10 mouse cellular contexts compared by ENCODE assay signal in genomic region chr12:102651401-102651800, GRCm38 (mm10). TPM values are rescaled to one million over a fixed set of nuclear protein-coding genes. Genes with fewer than 3 reads are reported as not detected.
DNase-seq lines count a peak whose midpoint lies in the region; ATAC-seq lines count a peak whose summit lies in the region.
"Had no signal": no experiment of that assay in that cellular context is flagged by ENCODE, and none has a peak within 500 bp of the region (broad histone marks: within the 10 kb centered on the region; RNA-seq: fewer than 3 reads in every experiment).

No protein-coding gene starts in this region.

- H3K4me1 ChIP-seq in forebrain, embryonic 15.5 days = peaks cover 34% of the 10 kb centered on the region
- H3K4me1 ChIP-seq in forebrain, embryonic 16.5 days (replicated peaks; ENCODE audit: control insufficient read depth, insufficient read depth, low read length) = peaks cover 22% of the 10 kb centered on the region

- no peak overlapping the region for H3K9ac ChIP-seq in forebrain, embryonic 15.5 days (replicated peaks)
- no peak overlapping the region for H3K9ac ChIP-seq in forebrain, embryonic 16.5 days (replicated peaks; ENCODE audit: low read depth, low read length)
- H3K9ac ChIP-seq: limb, embryonic 13.5 days had no signal

- H3K9me3 ChIP-seq in forebrain, embryonic 15.5 days = no peaks in the 10 kb centered on the region
- no peaks in the 10 kb centered on the region for H3K9me3 ChIP-seq in forebrain, embryonic 16.5 days (ENCODE audit: control insufficient read depth, low read length)
- H3K9me3 ChIP-seq: limb, embryonic 13.5 days had no signal

- no peak overlapping the region for H3K4me3 ChIP-seq in forebrain, embryonic 15.5 days
- no peak overlapping the region for H3K4me3 ChIP-seq in forebrain, embryonic 16.5 days (replicated peaks; ENCODE audit: low read length)
- H3K4me3 ChIP-seq: limb, embryonic 13.5 days had no signal

- peak; percentile 40 for DNase-seq in kidney, adult 9 months
- DNase-seq in kidney, postnatal 4 days = no peak
- peak; percentile 61 for DNase-seq in CD4-positive helper T cell, adult 2 months (ENCODE audit: low read depth, low spot score)
- no peak for DNase-seq in frontal cortex, postnatal 14 days (ENCODE audit: low spot score in 2 of 2)
- no peak for DNase-seq in right cerebral cortex, postnatal 25 days
- DNase-seq: gastrocnemius, postnatal 36 days had no signal

- H3K36me3 ChIP-seq in forebrain, embryonic 15.5 days = no peaks in the 10 kb centered on the region
- H3K36me3 ChIP-seq in forebrain, embryonic 16.5 days (ENCODE audit: control insufficient read depth, insufficient read depth) = no peaks in the 10 kb centered on the region
- H3K36me3 ChIP-seq: limb, embryonic 13.5 days had no signal

- ATAC-seq in forebrain, embryonic 15.5 days (replicated peaks) = no peak
- ATAC-seq in forebrain, embryonic 16.5 days = no peak
- ATAC-seq in hematopoietic stem cell, adult 5-6 weeks (replicated peaks in 1 of 2; ENCODE audit: insufficient read depth in 1 of 2, low FRiP score in 2 of 2, low TSS enrichment in 1 of 2, low read depth in 1 of 2, poor library complexity in 2 of 2, severe bottlenecking in 2 of 2) = peak; percentile 34 to 38

- no peak overlapping the region for H3K4me2 ChIP-seq in forebrain, embryonic 15.5 days (replicated peaks)
- H3K4me2 ChIP-seq in forebrain, embryonic 16.5 days (ENCODE audit: low read length) = no peak overlapping the region
- H3K4me2 ChIP-seq: limb, embryonic 13.5 days had no signal

- no peaks in the 10 kb centered on the region for H3K27me3 ChIP-seq in forebrain, embryonic 15.5 days
- no peaks in the 10 kb centered on the region for H3K27me3 ChIP-seq in forebrain, embryonic 16.5 days (replicated peaks; ENCODE audit: control insufficient read depth, insufficient read depth, low read length)
- H3K27me3 ChIP-seq: limb, embryonic 13.5 days had no signal

- H3K27ac ChIP-seq in forebrain, embryonic 15.5 days (replicated peaks) = 0 out of 2 replicates have a peak overlapping the region, but pooled peaks have one; percentile 17
- H3K27ac ChIP-seq in forebrain, embryonic 16.5 days (ENCODE audit: low read length) = no peak overlapping the region
- H3K27ac ChIP-seq: limb, embryonic 13.5 days had no signal

- WGBS in forebrain, embryonic 15.5 days = 81% methylated on average over 8 of the region's 8 CpGs
- WGBS in forebrain, embryonic 16.5 days = 81% methylated on average over 8 of the region's 8 CpGs

RNA-seq across cellular contexts. Expression of gene Itpk1, which starts 53.3 kb away (rescaled TPM):
- 58.7 and 59.1 TPM in 2 replicates for polyA plus RNA-seq in forebrain, embryonic 15.5 days (2015; fragmentation: Nextera tagmentation; extraction: Ambion mirVana)
- polyA plus RNA-seq in forebrain, embryonic 16.5 days (2015; fragmentation: Nextera tagmentation; extraction: Ambion mirVana) = 66.5 and 68.7 TPM in 2 replicates
- 19.1 and 20.7 TPM in 2 replicates for total RNA-seq in hematopoietic stem cell, adult 5-6 weeks (2017)

Comparison
In these comparisons a context has a peak if more than half of its experiments do, and no peak if none do; other contexts are left out.
1. DNase-seq: peak in kidney, adult 9 months (single experiment) and CD4-positive helper T cell, adult 2 months (single experiment); none in kidney, postnatal 4 days (0 of 2), frontal cortex, postnatal 14 days (0 of 2) and right cerebral cortex, postnatal 25 days (single experiment).
2. ATAC-seq: peak in hematopoietic stem cell, adult 5-6 weeks (2 of 2); none in forebrain, embryonic 15.5 days (single experiment) and forebrain, embryonic 16.5 days (single experiment).